Mouse (Mus musculus) cerebral cortex, adult 2 months (tissue): ENCODE data around the gene Mrgprb1.

Experiments used
- WGBS: fragments of 180-500 bp; shearing (Covaris S2); methylation state at CpG from one replicate; pipeline ENCODE4 v1.1.7; 2018; 5-methylcytosine and 5-hydroxymethylcytosine counted together

Mrgprb1 gene

DNA sequence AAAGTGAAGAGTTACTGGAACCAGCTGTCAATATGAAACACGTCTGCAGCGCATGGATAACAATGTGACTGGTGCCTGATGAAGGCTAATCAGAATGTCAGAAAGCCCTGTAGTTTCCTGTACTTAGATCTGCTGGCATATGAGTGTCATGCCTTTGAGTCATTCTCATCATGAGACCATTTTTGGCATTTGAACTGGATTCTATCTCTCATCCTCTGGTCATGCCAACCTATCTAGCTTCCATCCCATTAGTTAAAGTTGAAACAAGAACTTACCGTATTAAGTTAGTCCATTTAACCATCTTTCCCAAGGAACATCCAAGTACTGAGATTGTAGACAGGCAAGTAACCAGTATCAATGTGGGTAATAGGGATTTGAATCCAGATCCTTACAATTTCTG lies at the start of gene Mrgprb1:
Gene Mrgprb1 (minus strand): TSS at position 101 of the 400 bp plus-strand sequence.
- 79% methylated on average over 3 of the region's 3 CpGs for WGBS

DNA sequence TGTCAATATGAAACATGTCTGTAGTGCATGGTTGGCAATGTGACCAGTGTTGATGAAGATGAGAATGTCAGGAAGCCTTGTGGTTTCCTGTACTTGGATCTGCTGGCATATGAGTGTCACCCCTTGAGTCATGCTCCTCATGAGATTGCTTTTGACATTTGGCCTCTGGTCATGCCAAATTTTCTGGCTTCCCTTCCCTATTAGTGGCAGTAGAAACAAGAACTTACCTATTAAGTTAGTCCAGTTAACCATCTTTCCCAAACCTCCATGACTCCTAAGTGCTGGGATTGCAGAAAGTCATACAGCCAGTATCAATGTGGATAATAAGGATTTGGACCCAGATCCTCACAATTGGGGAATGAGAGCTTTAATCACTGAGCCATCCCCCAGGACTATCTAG lies 43.1 kb upstream of the Mrgprb1 start, which contains the start of gene Mrgprx2:
Gene Mrgprx2 (minus strand): TSS at position 101 of the 400 bp plus-strand sequence.

DNA sequence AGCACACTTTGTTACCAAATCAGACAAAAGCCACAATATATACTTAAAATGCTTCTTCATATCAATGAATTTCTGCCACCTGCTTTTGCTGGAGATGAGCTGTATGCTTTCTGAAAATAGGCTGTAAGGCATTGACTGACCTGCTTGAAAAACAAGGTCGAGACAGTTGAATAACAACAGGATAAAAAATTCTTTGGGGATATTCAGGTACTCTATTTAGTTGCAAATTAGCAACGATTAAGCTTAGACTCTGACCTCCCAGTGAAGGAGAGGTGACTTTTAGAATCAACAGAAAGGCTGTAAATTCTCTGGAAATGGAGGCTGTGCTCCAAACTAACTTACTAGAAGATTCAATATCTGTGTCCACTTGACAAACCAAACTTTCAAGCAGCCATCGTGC lies 19.6 kb downstream of the Mrgprb1 start:
- WGBS, result 50% methylated on average over 3 of the region's 3 CpGs

DNA sequence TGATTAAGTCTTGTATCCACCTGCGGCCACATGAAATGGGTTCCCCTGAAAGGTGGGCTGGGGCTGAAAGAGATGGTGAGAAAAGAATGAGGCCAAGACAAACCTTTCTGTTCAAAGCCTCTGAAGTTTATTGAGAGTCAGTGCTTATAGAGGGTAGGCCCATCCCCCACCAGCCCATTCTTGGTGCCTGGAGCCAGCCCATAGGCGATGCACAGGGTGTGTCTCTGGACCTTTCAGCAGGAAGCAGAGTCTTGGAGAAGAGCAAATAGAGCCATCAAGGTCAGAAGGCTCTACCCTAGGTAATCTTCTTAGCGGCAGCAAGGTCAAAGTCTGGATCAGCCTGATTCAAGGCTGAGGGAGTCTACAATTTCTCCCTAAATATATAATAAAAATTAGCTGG lies 20.2 kb downstream of the Mrgprb1 start:
- WGBS, result 72% methylated on average over 3 of the region's 3 CpGs
